In genomic region chr2:132511011-132511818, GRCm38 (mm10) we compare ENCODE assay signal across 14 mouse cellular contexts.
DNase-seq lines count a peak whose midpoint lies in the region; ATAC-seq and TF ChIP-seq lines count a peak whose summit lies in the region.
"Had no signal": no experiment of that assay in that cellular context is flagged by ENCODE, and none has a peak within 500 bp of the region (broad histone marks: within the 10 kb centered on the region; RNA-seq: fewer than 3 reads in every experiment).

No protein-coding gene starts in this region.

- H3K4me3 ChIP-seq in lung, embryonic 15.5 days = no peak overlapping the region
- no peak overlapping the region for H3K4me3 ChIP-seq in bone marrow, adult 2 months (replicated peaks; ENCODE audit: control insufficient read depth, low read depth, low read length)
- no peak overlapping the region for H3K4me3 ChIP-seq in liver, postnatal 0 days (ENCODE audit: low read depth, low read length)
- H3K4me3 ChIP-seq: embryonic facial prominence, embryonic 15.5 days; forebrain, embryonic 13.5 days; liver, embryonic 13.5 days had no signal

- no peaks in the 10 kb centered on the region for H3K27me3 ChIP-seq in lung, embryonic 15.5 days
- no peaks in the 10 kb centered on the region for H3K27me3 ChIP-seq in liver, postnatal 0 days (ENCODE audit: insufficient read depth, low read length)
- H3K27me3 ChIP-seq: embryonic facial prominence, embryonic 15.5 days; forebrain, embryonic 13.5 days; liver, embryonic 13.5 days had no signal

- H3K9ac ChIP-seq in lung, embryonic 15.5 days = no peak overlapping the region
- no peak overlapping the region for H3K9ac ChIP-seq in liver, postnatal 0 days (replicated peaks)
- H3K9ac ChIP-seq: embryonic facial prominence, embryonic 15.5 days; forebrain, embryonic 13.5 days; liver, embryonic 13.5 days had no signal

- WGBS in lung, embryonic 15.5 days = 87% methylated on average over 4 of the region's 7 CpGs
- WGBS in bone marrow, adult 2 months = 30% methylated on average over 5 of the region's 7 CpGs
- 62% methylated on average over 5 of the region's 7 CpGs for WGBS in liver, postnatal 0 days (ENCODE audit: insufficient replicate concordance)

- no peak for TF ChIP-seq POLR2A in bone marrow, adult 2 months (IDR thresholded peaks at IDR 0.05; ENCODE audit: borderline replicate concordance, control insufficient read depth, low read depth, low read length)

- TF ChIP-seq EP300 in liver, postnatal 0 days (IDR thresholded peaks at IDR 0.05; ENCODE audit: low read depth) = no peak

- peaks cover 7% of the 10 kb centered on the region; the same call in 1 of the 2 replicates for H3K4me1 ChIP-seq in lung, embryonic 15.5 days
- peaks cover 2% of the 10 kb centered on the region for H3K4me1 ChIP-seq in bone marrow, adult 2 months (ENCODE audit: control insufficient read depth, insufficient read depth, low read length)
- peaks cover 10% of the 10 kb centered on the region for H3K4me1 ChIP-seq in liver, postnatal 0 days (ENCODE audit: insufficient read depth)
- H3K4me1 ChIP-seq: forebrain, embryonic 13.5 days had no signal

- peak; percentile 19; the same call in 1 of the 2 replicates for ATAC-seq in lung, embryonic 15.5 days (ENCODE audit: borderline replicate concordance, extremely low read depth, low FRiP score, low TSS enrichment)
- peak; percentile 31 for ATAC-seq in liver, postnatal 0 days
- ATAC-seq: forebrain, embryonic 13.5 days had no signal

- DNase-seq in lung, postnatal 25 days (ENCODE audit: low spot score) = no peak
- DNase-seq in liver, postnatal 0 days = peak; percentile 56
- peak; percentile 57 for DNase-seq in thymus, postnatal 4 days
- no peak for DNase-seq in kidney, adult 8-10 months
- no peak for DNase-seq in layer of hippocampus, postnatal 36 days
- DNase-seq: adrenal gland, postnatal 36 days; heart, postnatal 4 days; kidney, postnatal 25 days; liver, embryonic 13.5 days; lung, postnatal 4 days had no signal

- no peaks in the 10 kb centered on the region for H3K36me3 ChIP-seq in lung, embryonic 15.5 days
- H3K36me3 ChIP-seq in liver, postnatal 0 days (replicated peaks; ENCODE audit: insufficient read depth, low read length) = no peaks in the 10 kb centered on the region
- H3K36me3 ChIP-seq: embryonic facial prominence, embryonic 15.5 days; liver, embryonic 13.5 days had no signal

- no peaks in the 10 kb centered on the region for H3K9me3 ChIP-seq in lung, embryonic 15.5 days
- no peaks in the 10 kb centered on the region for H3K9me3 ChIP-seq in liver, postnatal 0 days (ENCODE audit: low read length)
- H3K9me3 ChIP-seq: embryonic facial prominence, embryonic 15.5 days; forebrain, embryonic 13.5 days; liver, embryonic 13.5 days had no signal

- H3K4me2 ChIP-seq in lung, embryonic 15.5 days = no peak overlapping the region
- no peak overlapping the region for H3K4me2 ChIP-seq in liver, postnatal 0 days (ENCODE audit: low read depth, low read length)
- H3K4me2 ChIP-seq: embryonic facial prominence, embryonic 15.5 days; forebrain, embryonic 13.5 days had no signal

- no peak for TF ChIP-seq CTCF in bone marrow, adult 2 months (IDR thresholded peaks at IDR 0.05; ENCODE audit: control insufficient read depth, insufficient read depth, low read length)
- TF ChIP-seq CTCF in liver, postnatal 0 days (IDR thresholded peaks at IDR 0.05; ENCODE audit: low read depth) = no peak

- no peak overlapping the region for H3K27ac ChIP-seq in lung, embryonic 15.5 days
- H3K27ac ChIP-seq in bone marrow, adult 2 months (ENCODE audit: control insufficient read depth, insufficient read depth, low read depth, low read length, poor library complexity) = peak overlapping the region; percentile 26; the same call in 1 of the 2 replicates
- H3K27ac ChIP-seq in liver, postnatal 0 days (ENCODE audit: low read depth) = no peak overlapping the region; the same call in 1 of the 2 replicates
- H3K27ac ChIP-seq: embryonic facial prominence, embryonic 15.5 days; forebrain, embryonic 13.5 days; liver, embryonic 13.5 days had no signal

Comparison
In these comparisons a context has a peak if more than half of its experiments do, and no peak if none do; other contexts are left out.
1. DNase-seq: peak in liver, postnatal 0 days (single experiment) and thymus, postnatal 4 days (single experiment); none in lung, postnatal 25 days (single experiment), kidney, adult 8-10 months (0 of 2) and layer of hippocampus, postnatal 36 days (0 of 2).